Mouse (Mus musculus): ENCODE measurements around the gene Tomm7.
"Not testable (repeated sequence)": the region's sequence is repeated elsewhere in the genome, so short reads cannot be mapped to it uniquely, and the experiment has no call there.

The Tomm7 gene

DNA sequence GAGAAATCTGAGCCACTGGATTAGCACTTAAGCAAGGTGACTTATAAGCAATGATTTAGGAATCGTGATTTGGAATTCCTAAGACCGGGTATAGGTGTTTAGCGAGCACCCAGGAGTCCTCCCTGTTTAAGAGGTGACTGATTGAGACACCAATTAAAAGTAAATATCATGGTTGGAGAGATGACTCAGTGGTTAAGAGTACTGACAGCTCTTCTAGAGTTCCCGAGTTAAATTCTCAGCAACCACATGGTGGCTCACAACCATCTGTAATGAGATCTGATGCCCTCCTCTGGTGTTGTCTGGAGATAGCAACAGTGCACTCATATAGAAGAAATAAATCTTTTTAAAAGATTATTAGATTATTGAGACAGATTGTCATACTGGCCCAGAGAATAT lies 7.2 kb upstream of the Tomm7 start:
- peak; percentile 18 for DNase-seq (ENCODE audit: low spot score)

DNA sequence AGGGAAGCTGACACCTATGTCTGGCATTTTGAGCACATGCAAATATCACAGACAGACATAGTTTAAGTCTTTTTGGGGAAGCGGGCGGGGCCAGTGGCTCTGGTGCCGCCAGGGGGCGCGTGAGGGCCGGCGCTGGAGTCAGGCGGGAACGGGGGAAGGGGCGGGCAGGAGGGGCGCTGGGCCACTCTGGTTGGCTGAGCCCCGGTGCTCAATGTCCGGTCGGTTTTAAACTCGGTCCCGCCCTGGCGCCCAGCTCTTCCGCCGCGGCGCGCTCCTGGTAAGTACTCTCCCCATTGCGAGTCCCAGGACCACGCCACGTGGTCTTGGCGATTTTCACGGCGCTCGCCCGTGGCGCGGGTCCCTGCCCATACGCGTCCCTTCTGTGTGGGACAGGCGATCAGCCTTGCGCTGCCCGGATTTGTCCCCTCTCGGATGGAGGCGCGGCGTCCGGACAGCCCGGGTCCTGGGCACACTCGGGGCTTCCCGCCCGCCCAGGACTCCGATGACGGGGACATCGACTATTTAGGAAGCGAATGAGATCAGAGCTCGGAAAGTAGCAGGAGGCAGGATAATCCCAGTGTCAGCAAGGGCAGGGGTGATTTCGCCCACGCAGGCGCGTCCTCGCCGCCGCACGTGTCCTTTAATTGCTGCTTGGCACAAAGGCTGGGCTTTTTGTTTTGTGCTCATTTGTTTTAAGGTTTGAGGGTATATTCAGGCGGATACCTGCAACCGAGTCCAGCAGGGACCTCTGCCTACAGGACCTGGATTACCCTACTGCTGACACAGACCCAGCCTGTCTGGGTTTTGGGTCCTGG lies 6.6 kb upstream of the Tomm7 start:
- DNase-seq (ENCODE audit: low spot score), result peak; percentile 80

DNA sequence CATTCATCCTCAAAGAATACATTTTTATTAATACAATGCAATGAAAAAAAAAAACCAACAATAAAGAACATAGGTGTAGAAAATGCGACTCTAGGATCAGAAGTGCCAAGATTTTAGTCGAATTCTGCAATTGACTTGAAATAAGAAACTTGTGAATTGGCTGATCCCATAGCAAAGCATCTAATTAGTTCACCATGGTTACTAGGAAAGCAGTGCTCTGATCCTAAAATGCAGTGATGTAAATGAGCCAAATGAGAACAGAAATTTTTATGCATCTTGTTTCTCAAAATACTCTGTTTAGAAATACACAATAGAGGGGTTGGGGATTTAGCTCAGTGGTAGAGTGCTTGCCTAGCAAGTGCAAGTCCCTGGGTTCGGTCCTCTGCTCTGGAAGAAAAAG lies 1.2 kb upstream of the Tomm7 start:
- DNase-seq (ENCODE audit: low spot score), result no peak

DNA sequence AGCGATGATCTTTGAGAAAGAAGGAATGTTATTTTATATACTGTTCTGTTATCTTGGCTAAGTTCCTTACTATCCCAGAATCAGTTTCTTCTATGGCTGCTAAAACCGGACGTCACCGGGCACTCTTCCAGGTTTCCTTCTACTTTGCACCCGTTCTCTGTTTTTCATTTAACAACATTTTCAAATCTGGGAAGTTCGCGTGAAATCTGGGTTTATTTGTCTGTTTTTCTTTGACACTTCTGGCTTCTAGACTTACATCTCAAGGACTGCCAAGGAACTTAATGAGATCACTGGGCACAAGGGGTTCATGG lies 525 bp upstream of the Tomm7 start:
- peak; percentile 44 for DNase-seq (ENCODE audit: low spot score)

DNA sequence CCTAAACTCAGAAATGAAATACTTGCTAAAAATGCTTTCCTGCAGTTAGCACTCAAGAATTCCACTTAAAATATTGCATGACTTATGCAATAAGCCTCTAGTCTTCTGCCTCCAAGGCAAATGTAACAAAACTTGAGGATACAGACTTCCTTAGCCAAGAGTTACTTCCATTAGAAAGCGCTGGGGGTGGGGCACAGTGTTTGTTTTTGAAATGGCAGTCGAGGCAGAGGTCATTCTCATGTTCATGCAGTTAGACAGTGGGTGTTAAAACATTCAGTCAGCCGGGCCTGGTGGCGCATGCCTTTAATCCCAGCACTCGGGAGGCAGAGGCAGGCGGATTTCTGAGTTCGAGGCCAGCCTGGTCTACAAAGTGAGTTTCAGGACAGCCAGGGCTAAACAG lies 5.8 kb downstream of the Tomm7 start:
- no peak for DNase-seq (ENCODE audit: low spot score)

DNA sequence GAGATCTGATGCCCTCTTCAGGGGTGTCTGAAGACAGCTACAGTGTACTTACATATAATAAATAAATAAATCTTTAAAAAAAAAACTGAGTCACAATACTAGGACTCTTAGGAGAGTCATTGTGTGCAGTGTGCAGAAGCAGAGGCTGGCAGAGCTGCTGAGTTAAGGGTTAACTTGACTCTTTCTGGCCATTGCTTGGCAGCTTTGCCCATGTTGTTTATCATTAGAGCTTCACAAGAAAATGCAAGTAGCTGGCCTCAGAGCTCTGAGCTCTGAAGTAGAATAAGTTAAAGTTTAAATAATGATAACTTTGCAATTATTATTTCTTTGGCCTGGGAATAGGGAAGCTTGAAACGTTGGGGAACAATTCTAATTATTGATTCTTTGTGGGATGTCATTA lies 8.3 kb downstream of the Tomm7 start:
- not testable (repeated sequence) for DNase-seq (ENCODE audit: low spot score)

DNA sequence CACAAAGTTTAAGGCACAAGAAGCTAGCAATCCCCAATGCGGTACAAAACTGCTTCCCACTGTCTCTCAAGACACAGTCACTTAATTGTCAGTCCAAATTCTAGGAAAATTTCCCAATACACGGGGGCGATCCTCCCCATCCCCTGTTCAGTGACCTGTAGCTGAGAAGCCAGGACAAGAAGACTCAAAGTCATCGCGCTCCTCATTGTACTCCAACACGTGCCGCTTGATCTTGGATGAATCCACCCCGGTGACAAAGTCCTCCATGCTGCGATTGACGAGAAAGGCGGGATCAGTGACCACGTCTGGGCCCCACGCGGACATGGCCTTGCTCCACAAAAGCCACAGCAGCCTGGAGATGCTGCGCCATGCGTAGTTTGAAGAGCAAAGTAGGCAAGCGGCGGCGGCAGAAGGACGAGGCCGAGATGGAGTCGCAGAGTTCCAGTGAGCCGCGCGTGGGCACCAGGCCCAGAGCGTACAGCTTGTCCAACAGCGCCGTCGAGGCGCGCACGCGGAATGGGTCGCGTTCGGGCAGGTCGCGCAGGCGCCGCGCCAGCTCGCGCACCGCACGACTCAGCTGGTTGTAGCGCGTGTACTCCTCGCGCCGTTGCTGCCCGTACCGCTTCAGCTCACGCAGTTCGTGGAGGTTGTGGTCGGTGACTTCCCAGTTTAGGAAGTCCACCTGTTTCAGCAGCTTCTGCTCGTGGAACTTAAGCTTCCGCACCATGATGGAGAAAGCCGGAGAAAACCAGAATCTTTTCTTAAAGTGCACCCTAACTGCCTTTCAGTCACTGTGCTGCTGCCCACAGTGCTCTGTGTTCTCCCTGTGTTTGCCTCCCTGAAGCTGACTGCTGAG lies 12.8 kb downstream of the Tomm7 start:
- no peak for DNase-seq (ENCODE audit: low spot score)

DNA sequence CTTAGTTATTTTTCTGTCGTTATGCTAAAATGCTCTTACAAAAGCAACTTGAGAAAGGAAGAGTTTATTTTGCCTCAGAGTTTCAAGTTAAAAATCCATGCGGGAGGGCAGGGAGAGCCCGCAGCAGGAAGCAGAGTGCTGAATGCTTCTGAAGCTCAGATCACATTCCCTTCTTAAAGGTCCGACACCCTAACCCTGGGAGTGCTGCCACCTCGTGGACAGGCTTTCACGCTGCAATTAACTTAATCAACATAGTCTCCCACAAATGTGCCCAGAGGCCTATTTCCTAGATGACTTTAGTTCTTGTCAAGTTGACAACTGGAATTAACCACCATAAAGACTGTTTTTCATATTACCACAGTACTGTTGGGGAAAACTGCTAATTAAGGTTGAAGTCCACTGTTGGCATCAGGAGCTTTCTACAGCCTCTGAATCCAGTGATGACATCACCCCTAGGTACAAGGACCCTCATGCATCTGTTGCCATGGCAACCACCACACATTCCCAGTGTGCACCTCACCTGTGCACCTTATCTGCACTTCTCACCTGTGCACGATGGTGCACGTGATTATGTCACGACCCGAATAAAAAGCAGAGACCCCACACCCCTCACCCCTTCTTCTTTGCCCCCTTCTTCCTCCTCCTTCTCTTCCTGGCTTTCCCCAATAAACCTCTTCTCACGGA lies 17.5 kb downstream of the Tomm7 start:
- DNase-seq (ENCODE audit: low spot score), result peak; percentile 14

DNA sequence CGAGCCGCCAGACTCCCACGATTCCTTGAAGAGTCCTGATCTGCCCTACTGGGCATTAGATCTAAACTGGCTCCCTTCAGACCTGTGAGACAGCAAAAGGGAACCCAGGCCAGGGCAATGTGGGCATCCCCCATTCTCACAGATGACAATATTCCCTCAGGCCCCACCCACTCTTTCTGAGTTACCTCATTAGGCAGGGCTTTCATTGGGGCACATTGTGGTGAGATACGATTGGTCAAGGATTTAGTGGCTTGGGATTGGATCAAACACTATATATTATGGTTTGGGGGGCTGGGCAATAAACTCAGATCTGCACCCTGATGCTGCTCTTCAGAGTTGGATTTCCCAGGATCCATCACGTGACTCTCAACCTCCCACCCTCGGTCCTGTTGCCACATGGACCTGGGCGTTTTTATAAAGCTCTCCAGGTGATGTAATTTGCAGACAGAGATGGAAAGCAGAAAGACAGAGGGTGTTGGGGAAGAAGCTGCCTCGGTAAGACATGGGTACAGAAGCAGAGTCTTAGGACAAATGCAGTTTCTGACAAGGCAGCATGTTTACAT lies 19.7 kb downstream of the Tomm7 start:
- no peak for DNase-seq (ENCODE audit: low spot score)

DNA sequence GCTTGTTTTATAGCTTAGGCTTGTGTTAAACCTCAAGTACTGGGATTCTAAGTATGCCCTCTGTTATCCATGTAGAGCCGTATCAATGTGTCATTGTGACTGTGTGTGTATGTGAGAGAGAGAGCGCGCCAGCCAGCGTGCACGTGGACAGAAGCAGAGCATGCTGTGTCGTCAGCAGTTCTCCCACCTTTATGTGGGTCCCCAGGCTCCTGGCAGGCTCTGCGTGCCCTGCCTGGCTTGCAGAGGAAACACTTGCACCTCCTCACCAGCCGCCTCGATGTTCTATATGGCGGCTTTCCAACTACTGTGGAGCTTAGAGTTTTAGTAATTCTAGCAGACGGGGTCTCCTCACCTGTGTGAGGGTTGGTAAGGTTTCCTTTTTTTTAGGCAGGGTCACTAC lies 21.7 kb downstream of the Tomm7 start:
- DNase-seq (ENCODE audit: low spot score), result no peak

DNA sequence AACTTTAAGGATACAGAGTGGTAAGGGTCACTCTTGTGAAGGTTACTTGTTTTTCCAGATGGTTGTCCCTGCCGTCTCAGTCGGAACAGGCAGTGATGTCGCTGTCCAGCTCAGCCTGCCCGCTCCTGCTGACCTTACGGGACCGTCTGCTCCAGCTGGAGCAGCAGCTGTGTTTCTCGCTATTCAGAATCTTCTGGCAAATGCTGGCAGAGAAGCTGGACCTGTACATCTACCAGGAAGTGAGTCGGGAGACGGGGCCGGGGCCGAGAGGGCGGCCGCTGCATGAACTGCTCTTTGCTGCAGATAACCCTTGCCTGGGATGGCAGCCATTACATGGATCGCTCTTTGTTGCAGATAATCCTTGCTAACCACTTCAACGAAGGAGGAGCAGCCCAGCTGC lies 27.3 kb downstream of the Tomm7 start:
- DNase-seq (ENCODE audit: low spot score), result no peak

DNA sequence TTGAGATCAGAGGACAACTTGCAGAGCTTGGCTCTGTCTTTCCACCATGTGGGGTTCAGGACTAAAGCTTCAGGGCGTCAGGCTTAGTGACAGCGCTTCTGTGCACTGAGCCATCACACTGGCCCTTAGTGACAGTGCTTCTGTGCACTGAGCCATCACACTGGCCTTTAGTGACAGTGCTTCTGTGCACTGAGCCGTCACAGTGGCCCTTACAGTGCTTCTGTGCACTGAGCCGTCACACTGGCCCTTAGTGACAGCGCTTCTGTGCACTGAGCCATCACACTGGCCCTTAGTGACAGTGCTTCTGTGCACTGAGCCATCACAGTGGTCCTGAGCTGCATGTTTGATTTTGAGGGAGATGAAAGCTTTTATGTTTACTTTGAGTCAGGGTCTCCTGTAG lies 29.1 kb downstream of the Tomm7 start:
- DNase-seq (ENCODE audit: low spot score), result no peak

DNA sequence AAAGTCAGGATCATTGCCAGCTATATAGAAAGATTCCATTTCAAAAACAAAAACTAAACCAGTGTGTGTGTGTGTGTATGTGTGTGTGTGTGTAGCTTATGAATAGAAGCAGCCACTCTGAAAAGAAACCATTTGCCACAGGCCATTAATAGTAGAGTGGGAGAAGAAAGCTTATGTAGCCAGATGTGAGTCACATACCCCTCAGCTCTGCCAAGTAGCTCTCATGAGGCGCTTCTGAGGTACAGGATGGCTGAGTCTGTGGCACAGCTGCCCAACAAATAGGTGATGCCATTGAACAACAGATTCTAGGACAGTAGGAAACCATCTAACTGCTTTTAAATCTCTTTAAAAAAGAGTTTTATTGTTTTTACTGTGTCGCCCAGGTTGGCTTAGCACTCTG lies 51.2 kb downstream of the Tomm7 start:
- no peak for DNase-seq (ENCODE audit: low spot score)

DNA sequence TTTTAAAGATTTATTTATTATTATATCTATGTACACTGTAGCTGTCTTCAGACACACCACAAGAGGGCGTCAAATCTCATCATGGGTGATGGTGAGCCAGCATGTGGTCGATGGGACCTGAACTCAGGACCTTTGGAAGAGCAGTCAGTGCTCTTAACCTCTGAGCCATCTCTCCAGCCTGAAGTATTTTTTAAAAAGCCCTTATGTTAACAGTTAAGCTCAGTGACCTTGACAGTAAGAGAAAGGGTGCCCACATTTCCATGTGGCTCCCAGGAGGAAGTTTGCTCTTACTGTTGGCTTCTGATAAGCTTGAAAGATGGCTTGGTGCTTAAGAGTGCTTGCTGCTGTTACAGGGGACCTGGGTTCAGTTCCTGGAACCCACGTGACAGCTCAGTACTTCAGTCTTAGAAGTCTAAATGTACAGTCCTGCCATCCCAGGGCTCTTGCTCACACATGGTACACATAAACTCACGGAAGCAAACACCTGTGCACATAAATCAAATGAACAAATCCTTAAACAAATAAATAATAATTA lies 54.8 kb downstream of the Tomm7 start:
- DNase-seq (ENCODE audit: low spot score), result no peak
